Mouse (Mus musculus): ENCODE data around the gene Mov10. TPM values are rescaled to one million over a fixed set of nuclear protein-coding genes. Genes with fewer than 3 reads are reported as not detected.
A peak's percentile ranks its signal among the peaks of the same experiment; 100 is the strongest.

The Mov10 gene
- polyA plus RNA-seq, 1 experiment from 2014 or later, result 43.9 TPM

DNA sequence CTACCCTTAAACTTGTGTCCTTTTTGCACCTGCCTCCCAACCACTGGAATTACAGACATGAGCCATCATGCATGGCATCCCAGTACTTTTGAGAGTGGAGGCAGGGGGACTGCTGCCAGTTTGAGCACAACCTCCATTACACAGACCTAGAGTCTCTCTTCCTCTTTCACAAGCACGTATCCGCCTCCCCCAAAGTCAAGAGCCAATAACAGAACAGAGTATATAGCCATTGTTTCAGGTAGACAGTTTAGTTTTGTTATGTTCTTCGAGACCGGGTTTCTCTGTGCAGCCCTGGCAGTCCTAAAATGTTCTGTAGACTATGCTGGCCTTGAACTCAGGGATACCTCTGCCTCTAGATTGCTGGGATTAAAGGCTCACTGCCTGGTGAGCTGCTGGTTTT, 6.1 kb downstream of the Mov10 start:
- ChIA-PET CTCF (interaction anchor here (1.6 to 1.9 kb wide), 2 partner anchors 10 to 24 kb away, joined by 6 to 7 read pairs; partner anchors contain the start of gene Rhoc), POLR2A (no interaction called here)
- H3K27me3 ChIP-seq, result no peaks in the 10 kb centered on the region
- in situ Hi-C loops (cut with MboI; ENCODE audit: low pct_unique_long_range_greater_than_20kb), result no loop called here
- TF ChIP-seq CTCF (IDR thresholded peaks at IDR 0.05), result no peak
- DNase-seq (ENCODE audit: low read depth, low spot score), result no peak
- ATAC-seq, result no peak

DNA sequence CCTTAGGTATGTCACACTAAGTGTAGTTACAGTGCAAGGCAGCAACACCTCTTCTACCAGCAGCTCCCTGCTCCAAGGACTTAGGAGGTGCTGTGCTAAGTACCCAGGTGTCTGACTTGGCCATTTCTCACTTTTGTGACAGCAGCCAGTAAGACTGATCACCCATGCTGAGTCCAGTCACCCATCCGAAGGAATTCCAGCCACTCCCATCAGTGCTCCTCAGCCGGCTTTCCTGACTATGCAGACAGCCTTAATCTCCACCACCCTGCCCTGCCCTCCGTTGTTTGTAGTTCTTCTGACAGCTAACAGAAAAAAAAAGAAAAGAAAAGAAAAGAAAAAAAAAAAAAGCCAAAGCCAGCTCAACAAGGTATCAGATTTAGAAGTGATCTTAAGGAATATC, 6.6 kb downstream of the Mov10 start:
- POLR2A ChIA-PET, result no interaction called here
- no peak for TF ChIP-seq CTCF (IDR thresholded peaks at IDR 0.05)
- no peaks in the 10 kb centered on the region for H3K27me3 ChIP-seq
- no peak for ATAC-seq
- no peak for DNase-seq (ENCODE audit: low read depth, low spot score)
- CTCF ChIA-PET, result interaction anchor here (1.2 to 1.9 kb wide), 3 partner anchors 10 to 24 kb away, joined by 3 to 7 read pairs (median 6); partner anchors contain the start of gene Rhoc
- in situ Hi-C loops (cut with MboI; ENCODE audit: low pct_unique_long_range_greater_than_20kb), result no loop called here

DNA sequence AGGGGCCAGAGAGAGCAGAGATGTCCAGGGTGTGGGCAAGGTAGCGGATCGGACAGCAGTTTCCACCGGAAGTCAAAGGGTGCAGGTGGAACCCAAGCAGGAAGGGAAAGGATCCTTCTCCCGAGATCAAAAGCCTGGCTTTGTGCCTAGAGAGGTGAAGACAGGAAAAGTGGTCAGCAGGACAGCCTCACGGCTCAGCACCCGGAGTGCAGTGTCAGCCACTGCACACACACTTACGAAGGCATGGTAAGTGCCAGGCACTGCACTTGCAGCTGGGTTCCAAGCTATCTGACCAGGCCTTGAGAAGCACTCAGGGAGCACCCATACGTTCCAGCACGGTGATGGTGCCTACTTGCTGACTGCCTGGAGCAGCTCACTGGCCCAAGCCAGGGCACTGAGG, 12.8 kb downstream of the Mov10 start:
- in situ Hi-C loops (cut with MboI; ENCODE audit: low pct_unique_long_range_greater_than_20kb), result no loop called here
- ChIA-PET CTCF (interaction anchor here (1.0 kb wide), 1 partner anchor 9 kb away, joined by 3 read pairs; no protein-coding TSS in a partner anchor), POLR2A (interaction anchor here (1.2 kb wide), 1 partner anchor 13 kb away, joined by 4 read pairs; the partner anchor contains the start of gene Mov10)
- no peak for TF ChIP-seq CTCF (IDR thresholded peaks at IDR 0.05)
- no peaks in the 10 kb centered on the region for H3K27me3 ChIP-seq
- DNase-seq (ENCODE audit: low read depth, low spot score) (no peak), ATAC-seq (no peak)

DNA sequence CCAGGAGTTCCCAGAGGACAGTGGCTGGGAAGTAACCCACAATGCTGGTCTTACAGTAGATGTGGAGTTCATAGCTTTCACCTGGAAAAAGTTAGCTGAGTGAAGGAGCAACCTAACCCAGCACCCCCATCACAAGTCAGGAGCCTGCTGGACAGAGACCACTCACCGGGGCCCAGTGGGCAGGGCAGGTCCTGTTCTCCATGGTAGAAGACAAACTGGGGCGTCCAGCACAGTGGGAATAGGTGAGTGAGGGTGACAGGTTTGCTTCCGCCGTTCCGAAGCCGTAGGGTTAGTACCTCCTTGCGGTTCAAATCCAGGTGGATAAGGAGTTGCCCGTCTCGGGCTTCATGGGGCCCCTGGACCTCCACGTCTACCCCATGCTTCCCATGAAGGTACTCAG, 14.1 kb downstream of the Mov10 start:
- DNase-seq (ENCODE audit: low read depth, low spot score), result no peak
- in situ Hi-C loops (cut with MboI; ENCODE audit: low pct_unique_long_range_greater_than_20kb), result no loop called here
- CTCF ChIA-PET, result interaction anchor here (1.0 kb wide), 1 partner anchor 11 kb away, joined by 3 read pairs; no protein-coding TSS in a partner anchor
- POLR2A ChIA-PET, result no interaction called here
- no peaks in the 10 kb centered on the region for H3K27me3 ChIP-seq
- no peak for TF ChIP-seq CTCF (IDR thresholded peaks at IDR 0.05)
- no peak for ATAC-seq

- H3K27me3 ChIP-seq, result no peaks in the 10 kb centered on the region
- CTCF ChIA-PET, result no interaction called here
- in situ Hi-C loops (cut with MboI; ENCODE audit: low pct_unique_long_range_greater_than_20kb), result no loop called here
- POLR2A ChIA-PET, result no interaction called here
- TF ChIP-seq CTCF (IDR thresholded peaks at IDR 0.05), result no peak
- no peak for ATAC-seq
- DNase-seq (ENCODE audit: low read depth, low spot score), result no peak
These were observed 16.9 kb downstream of the Mov10 start for GRCm38 (mm10) chr3:104801481-104801880.

GRCm38 (mm10) chr3:104800681-104801080, 17.7 kb downstream of the Mov10 start:
- no peaks in the 10 kb centered on the region for H3K27me3 ChIP-seq
- ChIA-PET POLR2A (no interaction called here), CTCF (no interaction called here)
- no peak for ATAC-seq
- in situ Hi-C loops (cut with MboI; ENCODE audit: low pct_unique_long_range_greater_than_20kb), result no loop called here
- DNase-seq (ENCODE audit: low read depth, low spot score), result no peak
- no peak for TF ChIP-seq CTCF (IDR thresholded peaks at IDR 0.05)

DNA sequence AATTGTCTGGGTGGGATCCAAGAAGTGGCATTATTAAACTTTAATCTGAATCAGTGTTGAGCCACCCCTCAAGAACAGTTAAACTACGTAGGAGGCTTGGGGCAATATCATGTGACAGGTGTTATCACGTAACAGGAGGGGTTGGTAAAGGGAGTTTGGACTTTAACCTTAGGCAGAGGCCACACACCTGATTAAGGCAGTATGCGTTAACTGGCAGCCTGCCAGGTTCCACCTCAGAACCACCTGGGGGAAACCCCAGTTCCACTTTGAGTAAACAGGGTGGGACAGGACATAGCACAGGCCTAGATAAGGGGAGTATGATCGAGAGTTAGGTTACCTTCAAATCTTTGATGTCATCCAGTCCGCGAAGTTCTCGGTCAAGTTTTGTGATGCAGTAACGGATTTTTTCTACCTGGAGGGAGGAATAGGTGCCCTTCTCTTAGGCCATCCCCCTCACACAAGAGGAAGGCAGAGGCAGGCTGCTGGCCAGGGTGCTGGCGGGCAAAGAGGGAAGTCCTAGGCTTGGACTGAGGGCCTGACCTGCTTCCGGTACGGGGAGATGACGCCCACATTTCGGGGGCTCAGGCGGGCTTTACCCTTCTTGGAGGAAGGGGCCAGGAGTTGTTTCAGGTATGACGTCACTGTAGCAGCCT, 21.8 kb downstream of the Mov10 start:
- TF ChIP-seq CTCF (IDR thresholded peaks at IDR 0.05), result no peak
- in situ Hi-C loops (cut with MboI; ENCODE audit: low pct_unique_long_range_greater_than_20kb), result no loop called here
- ATAC-seq, result no peak
- no peak for DNase-seq (ENCODE audit: low read depth, low spot score)
- CTCF ChIA-PET, result interaction anchor here (2.1 kb wide), 1 partner anchor 22 kb away, joined by 5 read pairs; the partner anchor contains the start of gene Mov10
- POLR2A ChIA-PET, result no interaction called here
- H3K27me3 ChIP-seq, result no peaks in the 10 kb centered on the region

GRCm38 (mm10) chr3:104795661-104796340, 22.6 kb downstream of the Mov10 start:
- DNase-seq (ENCODE audit: low read depth, low spot score) (no peak), ATAC-seq (no peak)
- in situ Hi-C loops (cut with MboI; ENCODE audit: low pct_unique_long_range_greater_than_20kb), result no loop called here
- no peaks in the 10 kb centered on the region for H3K27me3 ChIP-seq
- TF ChIP-seq CTCF (IDR thresholded peaks at IDR 0.05), result no peak
- POLR2A ChIA-PET, result interaction anchor here (0.6 kb wide), 1 partner anchor 1113 kb away, joined by 3 read pairs; no protein-coding TSS in a partner anchor
- CTCF ChIA-PET, result interaction anchor here (1.2 to 2.1 kb wide), 2 partner anchors 23 to 260 kb away, joined by 3 to 5 read pairs; partner anchors contain the start of gene Mov10

DNA sequence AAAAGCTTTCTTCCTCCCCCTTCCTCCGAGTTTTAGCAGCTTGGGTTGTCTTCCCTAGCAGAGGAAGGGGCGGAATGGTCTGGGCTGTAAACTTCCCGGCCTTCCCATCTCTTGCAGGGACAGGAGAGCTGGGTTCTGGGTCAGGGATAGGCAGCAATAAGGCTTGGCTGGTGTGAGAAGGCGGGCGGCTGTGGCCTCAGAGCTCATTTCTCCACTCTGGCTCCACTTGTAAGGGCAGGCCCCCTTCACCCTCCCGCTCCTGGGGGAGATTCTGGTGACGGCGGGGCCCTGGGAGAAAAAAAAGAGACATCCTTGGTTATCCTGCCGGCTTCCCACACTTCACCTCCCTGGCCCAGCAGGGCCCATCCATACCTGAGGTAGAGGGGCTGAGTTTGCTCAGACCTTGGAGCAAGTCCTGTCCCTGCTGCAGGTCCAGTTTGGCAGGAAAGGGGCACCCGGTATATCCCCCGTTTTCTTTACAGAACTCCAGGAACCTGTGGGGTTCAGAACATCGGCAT, 23.4 kb downstream of the Mov10 start:
- ChIA-PET CTCF (interaction anchor here (0.9 to 2.1 kb wide), 4 partner anchors 21 to 260 kb away, joined by 3 to 5 read pairs (median 3); partner anchors contain the start of gene Mov10), POLR2A (interaction anchor here (0.6 to 1.5 kb wide), 3 partner anchors 21 to 41 kb away, joined by 3 to 8 read pairs (median 4); partner anchors contain the start of gene Mov10)
- DNase-seq (ENCODE audit: low read depth, low spot score), result no peak
- ATAC-seq, result no peak
- in situ Hi-C loops (cut with MboI; ENCODE audit: low pct_unique_long_range_greater_than_20kb), result no loop called here
- no peak for TF ChIP-seq CTCF (IDR thresholded peaks at IDR 0.05)
- no peaks in the 10 kb centered on the region for H3K27me3 ChIP-seq

DNA sequence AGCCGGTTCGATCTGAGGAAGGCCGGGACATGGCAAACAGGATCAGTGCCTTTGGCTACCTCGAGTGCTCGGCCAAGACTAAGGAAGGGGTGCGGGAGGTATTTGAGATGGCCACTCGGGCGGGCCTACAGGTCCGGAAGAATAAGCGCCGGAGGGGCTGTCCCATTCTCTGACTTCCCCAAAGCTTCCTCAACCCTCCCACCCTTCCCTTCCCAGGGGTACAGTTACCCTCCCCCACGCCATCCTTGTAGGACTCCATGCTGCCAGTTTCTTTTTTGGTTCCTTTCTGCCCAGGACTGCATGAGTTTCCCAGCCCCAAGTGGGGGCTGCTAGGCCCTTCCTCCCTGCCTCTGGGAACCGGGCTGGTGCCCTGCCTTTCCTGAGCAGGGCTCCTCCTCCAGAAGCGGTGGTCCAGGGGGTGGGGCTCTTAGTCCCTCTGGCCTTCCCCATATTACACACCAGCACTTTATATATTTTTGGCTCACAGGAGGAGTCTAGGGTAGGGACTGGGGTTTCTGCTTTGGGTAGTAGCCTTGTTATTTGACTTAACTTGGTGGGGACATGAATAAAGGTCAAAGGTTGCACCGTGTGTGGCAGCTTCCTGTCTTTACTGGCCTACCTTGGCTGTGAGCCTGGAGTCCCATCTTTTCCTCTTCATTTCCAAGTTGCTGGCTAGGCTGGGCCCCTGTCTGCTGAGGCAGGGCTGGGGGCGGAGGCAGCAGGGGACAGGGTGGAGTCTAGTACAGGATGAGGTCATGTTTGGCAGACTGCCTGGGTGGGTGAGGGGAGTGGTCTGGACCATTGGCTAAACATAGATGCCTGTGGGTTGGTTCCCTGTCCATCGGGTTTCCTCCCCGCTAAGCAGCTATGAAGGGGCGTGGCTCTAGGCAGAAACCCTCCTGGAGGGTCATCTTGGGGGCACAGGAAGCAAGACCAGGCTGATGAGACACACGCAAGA, 24.2 kb downstream of the Mov10 start:
- DNase-seq (ENCODE audit: low read depth, low spot score) (peak; percentile 100), ATAC-seq (peak; percentile 70)
- H3K27me3 ChIP-seq, result no peaks in the 10 kb centered on the region
- CTCF ChIA-PET, result interaction anchor here (0.9 to 2.1 kb wide), 4 partner anchors 20 to 118 kb away, joined by 3 to 5 read pairs (median 3); partner anchors contain the start of gene Mov10
- in situ Hi-C loops (cut with MboI; ENCODE audit: low pct_unique_long_range_greater_than_20kb), result no loop called here
- POLR2A ChIA-PET, result interaction anchor here (1.1 to 1.5 kb wide), 2 partner anchors 22 to 24 kb away, joined by 4 to 8 read pairs; partner anchors contain the start of gene Mov10
- no peak for TF ChIP-seq CTCF (IDR thresholded peaks at IDR 0.05)

Data from Patski (cell line).